Mouse (Mus musculus) spleen, adult 2 months (tissue): ENCODE measurements around the gene Gm17416.

Source experiments
- CTCF ChIP-seq: fragments of 200-500 bp; IDR thresholded peaks from 2 replicates; pipeline ENCODE4 v1.5.1; 2011; ENCODE audit warnings: mild to moderate bottlenecking, inconsistent platforms; ENCODE audit not compliant: insufficient read depth, insufficient read length, insufficient replicate concordance; ENCODE audit errors: extremely low read depth
- POLR2A ChIP-seq: fragments of 200-500 bp; IDR thresholded peaks from 2 replicates; pipeline ENCODE4 v1.6.1; 2011; ENCODE audit warnings: low read depth, low read length, inconsistent platforms

- TF ChIP-seq CTCF (no peak), POLR2A (no peak)
These were observed 11.5 kb downstream of the Gm17416 start for GRCm38 (mm10) chr2:152580612-152581011.
